Mouse (Mus musculus) limb, embryonic 15.5 days (tissue): ENCODE results near the gene Gosr2. TPM values are rescaled to one million over a fixed set of nuclear protein-coding genes. Genes with fewer than 3 reads are reported as not detected.
A peak's percentile ranks its signal among the peaks of the same experiment; 100 is the strongest.

Experiments
- ATAC-seq: fragments of 200-750 bp; cut with Nextera tagmentation; 2 replicates; pipeline ENCODE4 v1.8.0; 2017; ENCODE audit warnings: low read depth, moderate TSS enrichment; ENCODE audit not compliant: insufficient number of reproducible peaks, low FRiP score, low TSS enrichment
- H3K27ac ChIP-seq: fragments of 300-500 bp; sonication (generic); 2 replicates; pipeline ENCODE4 v1.5.1; 2015; ENCODE audit warnings: moderate library complexity, mild to moderate bottlenecking, inconsistent platforms
- H3K27me3 ChIP-seq: fragments of 300-500 bp; sonication (generic); 2 replicates; pipeline ENCODE4 v1.6.1; 2015; ENCODE audit warnings: inconsistent platforms
- H3K36me3 ChIP-seq: fragments of 300-500 bp; sonication (generic); 2 replicates; pipeline ENCODE4 v1.6.1; 2015; ENCODE audit warnings: inconsistent platforms
- H3K4me1 ChIP-seq: fragments of 300-500 bp; sonication (generic); 2 replicates; pipeline ENCODE4 v1.6.1; 2015; ENCODE audit warnings: inconsistent platforms
- H3K4me2 ChIP-seq: fragments of 300-500 bp; sonication (generic); 2 replicates; pipeline ENCODE4 v1.6.1; 2015; ENCODE audit warnings: mild to moderate bottlenecking, inconsistent platforms
- H3K4me3 ChIP-seq: fragments of 300-500 bp; sonication (generic); 2 replicates; pipeline ENCODE4 v1.5.1; 2015; ENCODE audit warnings: mild to moderate bottlenecking, inconsistent platforms
- H3K9ac ChIP-seq: fragments of 300-500 bp; sonication (generic); 2 replicates; pipeline ENCODE4 v1.6.1; 2015; ENCODE audit warnings: inconsistent platforms
- H3K9me3 ChIP-seq: fragments of 300-500 bp; sonication (generic); 2 replicates; pipeline ENCODE4 v1.6.1; 2016; ENCODE audit warnings: inconsistent platforms
- WGBS: fragments of 180-500 bp; shearing (Covaris S2); methylation state at CpG from one replicate; pipeline ENCODE4 v1.1.7; 2015; 5-methylcytosine and 5-hydroxymethylcytosine counted together
- polyA plus RNA-seq: library from polyadenylated mRNA; unstranded; fragments of >200 nt; fragmentation: Nextera tagmentation; extraction: Ambion mirVana; gene quantifications from 2 replicates; pipeline ENCODE4 v1.2.1, GENCODE M21; 2015

Gene Gosr2
- polyA plus RNA-seq, 1 experiment from 2014 or later = 101 TPM

DNA sequence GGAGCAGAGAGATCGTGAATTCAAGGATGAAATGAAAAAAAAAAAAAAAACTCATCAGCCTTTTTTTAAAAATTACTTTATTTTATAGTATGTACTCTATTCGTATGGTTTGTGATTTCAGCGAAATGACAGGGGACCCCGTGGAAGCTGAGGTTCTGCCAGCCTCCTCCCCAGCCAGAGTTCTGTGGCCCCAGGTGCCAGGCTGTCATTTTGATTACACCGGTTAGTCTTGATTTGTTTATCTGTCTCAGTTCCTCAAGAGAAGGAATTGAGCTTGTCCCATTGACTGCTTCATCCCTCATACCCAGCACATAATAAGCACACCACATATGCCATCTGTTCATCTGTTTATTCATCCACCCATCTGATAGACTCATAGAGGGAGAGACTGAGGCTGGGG is 21.7 kb upstream of the Gosr2 start:
- Histone ChIP-seq H3K9ac (no peak overlapping the region), H3K27me3 (no peaks in the 10 kb centered on the region), H3K27ac (no peak overlapping the region), H3K36me3 (no peaks in the 10 kb centered on the region), H3K4me3 (no peak overlapping the region), H3K4me2 (no peak overlapping the region), H3K9me3 (no peaks in the 10 kb centered on the region), H3K4me1 (peaks cover 14% of the 10 kb centered on the region)
- no peak for ATAC-seq
- WGBS = 75% methylated on average over 5 of the region's 5 CpGs

GRCm38 (mm10) chr11:103716971-103717370 is 19.3 kb upstream of the Gosr2 start:
- Histone ChIP-seq H3K27ac (no peak overlapping the region), H3K4me2 (no peak overlapping the region), H3K27me3 (no peaks in the 10 kb centered on the region), H3K9me3 (no peaks in the 10 kb centered on the region), H3K4me1 (peaks cover 7% of the 10 kb centered on the region), H3K9ac (no peak overlapping the region), H3K4me3 (no peak overlapping the region), H3K36me3 (no peaks in the 10 kb centered on the region)
- no peak for ATAC-seq
- 56% methylated on average over 9 of the region's 9 CpGs for WGBS

DNA sequence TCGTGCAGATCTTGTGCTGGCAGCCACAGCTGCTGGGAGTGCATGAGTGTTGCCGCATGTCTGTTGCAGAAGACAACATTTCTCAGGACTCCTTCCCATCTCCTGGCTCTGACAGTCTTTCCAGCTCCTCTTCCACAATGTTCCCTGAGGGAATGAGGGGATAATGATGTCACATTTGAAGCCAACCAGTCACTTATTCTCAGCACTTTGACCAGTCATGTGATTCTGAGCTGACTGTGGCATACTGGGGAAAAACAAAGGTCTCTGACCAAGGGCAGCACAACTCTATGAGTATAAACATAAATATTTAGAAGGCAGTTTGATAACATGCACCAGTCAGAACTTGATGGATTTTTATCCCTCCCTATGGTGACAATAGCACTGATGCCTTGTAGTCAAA is 16.4 kb upstream of the Gosr2 start:
- Histone ChIP-seq H3K4me2 (no peak overlapping the region), H3K9me3 (no peaks in the 10 kb centered on the region), H3K4me1 (0 out of 2 replicates have a peak, but pooled peaks cover 4% of the 10 kb centered on the region), H3K27me3 (no peaks in the 10 kb centered on the region), H3K36me3 (no peaks in the 10 kb centered on the region), H3K4me3 (no peak overlapping the region), H3K9ac (no peak overlapping the region), H3K27ac (no peak overlapping the region)
- 81% methylated on average over 2 of the region's 2 CpGs for WGBS
- no peak for ATAC-seq

GRCm38 (mm10) chr11:103711851-103712587 is 14.3 kb upstream of the Gosr2 start:
- H3K4me2 ChIP-seq = no peak overlapping the region
- no peak for ATAC-seq
- H3K27ac ChIP-seq = no peak overlapping the region
- H3K9ac ChIP-seq = no peak overlapping the region
- H3K27me3 ChIP-seq = no peaks in the 10 kb centered on the region
- H3K4me3 ChIP-seq = no peak overlapping the region
- 33% methylated on average over 28 of the region's 28 CpGs for WGBS
- 0 out of 2 replicates have a peak, but pooled peaks cover 4% of the 10 kb centered on the region for H3K4me1 ChIP-seq
- no peaks in the 10 kb centered on the region for H3K9me3 ChIP-seq
- H3K36me3 ChIP-seq = no peaks in the 10 kb centered on the region

DNA sequence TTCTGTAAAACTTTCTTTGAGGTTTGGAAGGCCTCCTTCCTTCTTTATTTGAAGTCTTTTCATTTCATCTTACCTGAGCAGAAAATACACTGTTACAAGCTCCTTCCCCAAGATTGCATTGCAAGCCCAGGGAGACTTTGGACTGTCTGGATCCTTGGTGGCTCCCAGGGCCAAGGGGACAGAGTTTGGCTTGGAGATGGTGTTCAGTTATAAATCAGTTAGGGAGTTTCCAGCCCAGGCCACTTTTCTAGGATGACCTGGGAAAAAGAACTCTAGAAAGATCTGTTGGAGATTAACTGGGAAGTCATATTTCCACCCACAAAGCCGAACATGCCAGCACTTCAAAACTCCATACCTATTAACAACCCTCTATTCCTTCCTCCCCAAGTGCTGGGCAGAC is 12.3 kb upstream of the Gosr2 start:
- no peaks in the 10 kb centered on the region for H3K36me3 ChIP-seq
- no peak overlapping the region for H3K4me2 ChIP-seq
- no peak overlapping the region for H3K9ac ChIP-seq
- no peaks in the 10 kb centered on the region for H3K27me3 ChIP-seq
- WGBS = 79% methylated on average over 1 of the region's 1 CpGs
- ATAC-seq = no peak
- no peaks in the 10 kb centered on the region for H3K9me3 ChIP-seq
- no peak overlapping the region for H3K4me3 ChIP-seq
- H3K4me1 ChIP-seq = 0 out of 2 replicates have a peak, but pooled peaks cover 4% of the 10 kb centered on the region
- H3K27ac ChIP-seq = no peak overlapping the region

DNA sequence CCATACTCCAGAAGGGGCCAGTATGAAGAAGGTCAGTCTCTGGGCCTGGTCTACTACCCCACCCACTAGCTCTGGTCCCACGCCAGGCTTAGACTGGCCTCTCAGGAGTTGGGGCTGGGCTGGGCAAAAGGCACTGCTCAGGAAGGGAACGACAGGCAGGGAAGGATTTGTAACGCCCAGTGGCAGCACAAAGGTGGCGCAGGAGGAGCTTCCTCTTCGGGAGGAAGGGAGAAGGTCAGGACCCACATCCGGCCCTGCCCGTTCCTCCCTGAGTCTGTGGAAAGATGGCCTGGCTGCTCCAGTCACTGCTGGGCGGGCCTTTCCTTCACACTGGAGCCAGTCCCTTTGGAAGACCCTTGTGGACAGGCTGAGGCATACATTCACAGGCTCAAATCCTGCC is 9.3 kb upstream of the Gosr2 start:
- H3K27me3 ChIP-seq = no peaks in the 10 kb centered on the region
- 0 out of 2 replicates have a peak, but pooled peaks cover 4% of the 10 kb centered on the region for H3K4me1 ChIP-seq
- H3K36me3 ChIP-seq = 0 out of 2 replicates have a peak, but pooled peaks cover 6% of the 10 kb centered on the region
- ATAC-seq = no peak
- H3K4me2 ChIP-seq = no peak overlapping the region
- no peak overlapping the region for H3K9ac ChIP-seq
- H3K4me3 ChIP-seq = no peak overlapping the region
- H3K9me3 ChIP-seq = no peaks in the 10 kb centered on the region
- H3K27ac ChIP-seq = no peak overlapping the region
- 47% methylated on average over 8 of the region's 8 CpGs for WGBS

GRCm38 (mm10) chr11:103698226-103698625 is 528 bp upstream of the Gosr2 start:
- peaks cover 4% of the 10 kb centered on the region; the same call in 1 of the 2 replicates for H3K4me1 ChIP-seq
- peak overlapping the region; percentile 83; the same call in 1 of the 2 replicates for H3K9ac ChIP-seq
- WGBS = 69% methylated on average over 2 of the region's 2 CpGs
- H3K27ac ChIP-seq = peak overlapping the region; percentile 99
- H3K27me3 ChIP-seq = no peaks in the 10 kb centered on the region
- no peaks in the 10 kb centered on the region for H3K9me3 ChIP-seq
- 0 out of 2 replicates have a peak, but pooled peaks cover 6% of the 10 kb centered on the region for H3K36me3 ChIP-seq
- no peak for ATAC-seq
- peak overlapping the region; percentile 93 for H3K4me3 ChIP-seq
- H3K4me2 ChIP-seq = peak overlapping the region; percentile 50

DNA sequence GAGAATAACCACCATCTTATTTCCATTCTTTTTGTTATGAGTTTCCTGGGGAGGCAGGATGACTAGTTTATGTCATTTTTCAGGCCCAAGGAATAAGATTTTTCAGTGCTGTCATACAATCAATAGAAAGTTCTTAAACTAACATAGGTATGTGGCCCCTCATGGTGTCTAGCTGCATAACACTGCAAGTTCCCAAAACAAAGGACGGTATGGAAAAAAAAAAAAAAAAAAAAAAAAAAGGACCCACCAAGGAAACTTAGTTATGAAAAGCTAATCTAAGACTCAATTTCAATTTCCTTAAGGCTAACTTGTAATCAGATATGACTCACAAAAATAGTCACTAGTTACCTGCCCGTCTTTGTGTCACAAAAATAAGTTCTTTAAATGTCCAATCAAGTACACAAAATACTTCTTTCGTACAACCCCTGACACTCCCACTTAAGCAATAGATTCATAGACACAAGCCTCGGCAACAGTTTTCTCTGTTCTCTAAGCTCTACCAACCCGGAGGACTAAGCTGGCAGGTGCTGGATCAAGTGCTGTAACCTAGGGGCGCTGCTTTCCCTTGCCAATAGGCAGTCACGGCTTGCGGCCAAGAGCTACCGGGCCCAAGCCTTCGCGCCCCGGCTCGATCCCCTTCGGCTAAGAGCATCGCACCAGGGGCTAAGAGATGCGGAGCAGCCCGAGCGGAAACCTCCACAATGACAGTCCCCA is 690 bp downstream of the Gosr2 start:
- H3K9ac ChIP-seq = peak overlapping the region; percentile 83
- peak overlapping the region; percentile 99 for H3K27ac ChIP-seq
- H3K36me3 ChIP-seq = no peaks in the 10 kb centered on the region
- peak overlapping the region; percentile 93 for H3K4me3 ChIP-seq
- H3K4me2 ChIP-seq = peak overlapping the region; percentile 50
- 0 out of 2 replicates have a peak, but pooled peaks have one; percentile 20 for ATAC-seq
- H3K27me3 ChIP-seq = no peaks in the 10 kb centered on the region
- H3K4me1 ChIP-seq = peaks cover 4% of the 10 kb centered on the region; the same call in 1 of the 2 replicates
- no peaks in the 10 kb centered on the region for H3K9me3 ChIP-seq
- WGBS = under 1% methylated on average over 18 of the region's 18 CpGs

DNA sequence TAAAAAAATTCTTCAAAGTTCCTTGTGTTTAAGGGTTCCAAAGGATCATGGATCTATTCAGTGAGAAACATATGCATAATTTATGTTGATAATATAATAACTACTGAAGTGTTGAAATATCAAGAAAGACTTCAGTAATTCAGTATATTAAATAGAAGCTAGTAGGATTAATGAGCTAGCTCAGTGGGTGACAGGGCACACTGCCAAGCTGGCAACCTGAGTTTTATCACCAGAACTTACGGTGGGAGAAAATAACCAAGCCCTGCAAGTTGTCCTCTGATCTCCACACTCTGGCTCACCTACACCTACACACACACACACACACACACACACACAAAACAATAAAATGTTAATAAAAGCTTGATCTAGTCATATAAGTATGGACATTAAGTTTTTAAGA is 4.5 kb downstream of the Gosr2 start:
- H3K27me3 ChIP-seq = no peaks in the 10 kb centered on the region
- 18% methylated on average over 1 of the region's 1 CpGs for WGBS
- no peak for ATAC-seq
- no peak overlapping the region for H3K9ac ChIP-seq
- H3K36me3 ChIP-seq = peaks cover 13% of the 10 kb centered on the region; the same call in 1 of the 2 replicates
- no peaks in the 10 kb centered on the region for H3K9me3 ChIP-seq
- peaks cover 4% of the 10 kb centered on the region; the same call in 1 of the 2 replicates for H3K4me1 ChIP-seq
- H3K4me2 ChIP-seq = no peak overlapping the region
- no peak overlapping the region for H3K27ac ChIP-seq
- no peak overlapping the region for H3K4me3 ChIP-seq

- H3K4me2 ChIP-seq = no peak overlapping the region
- no peak for ATAC-seq
- WGBS = 91% methylated on average over 1 of the region's 1 CpGs
Measured at GRCm38 (mm10) chr11:103691036-103691435, 6.7 kb downstream of the Gosr2 start.

DNA sequence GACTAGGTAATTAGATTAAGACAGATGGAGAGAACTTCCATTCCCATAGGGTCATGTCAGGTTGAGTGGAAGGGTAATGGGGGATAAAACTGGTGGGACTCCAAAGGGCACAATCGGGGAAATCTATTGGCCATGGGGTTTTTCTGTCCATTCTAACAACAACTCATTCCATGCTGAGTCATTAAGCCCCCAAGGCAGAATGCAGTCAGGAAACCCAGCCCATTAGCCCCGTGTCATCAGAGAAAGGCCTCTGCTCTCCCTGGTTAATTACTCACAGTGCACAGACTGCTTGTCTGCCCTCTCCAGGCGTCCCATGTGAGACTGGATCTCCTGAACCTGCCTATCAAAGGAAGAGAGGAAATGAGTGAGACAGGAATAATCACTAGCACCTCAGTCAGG is 8.7 kb downstream of the Gosr2 start:
- Histone ChIP-seq H3K27me3 (no peaks in the 10 kb centered on the region), H3K27ac (no peak overlapping the region), H3K9me3 (no peaks in the 10 kb centered on the region), H3K9ac (no peak overlapping the region), H3K36me3 (peaks cover 53% of the 10 kb centered on the region), H3K4me2 (no peak overlapping the region), H3K4me1 (no peaks in the 10 kb centered on the region), H3K4me3 (no peak overlapping the region)
- ATAC-seq = no peak
- WGBS = 12% methylated on average over 3 of the region's 3 CpGs

More at GRCm38 (mm10) chr11:103691036-103691435, 6.7 kb downstream of the Gosr2 start:
- Histone ChIP-seq H3K9me3 (no peaks in the 10 kb centered on the region), H3K36me3 (peaks cover 33% of the 10 kb centered on the region), H3K9ac (no peak overlapping the region), H3K27ac (no peak overlapping the region), H3K27me3 (no peaks in the 10 kb centered on the region), H3K4me1 (no peaks in the 10 kb centered on the region), H3K4me3 (no peak overlapping the region)
